Mouse (Mus musculus) adrenal gland, postnatal 10 days (tissue): ENCODE measurements around the gene Olfr768. TPM values are rescaled to one million over a fixed set of nuclear protein-coding genes. Genes with fewer than 3 reads are reported as not detected.
"Not testable (repeated sequence)": the region's sequence is repeated elsewhere in the genome, so short reads cannot be mapped to it uniquely, and the experiment has no call there.

Experiments used
- DNase-seq: peaks from one replicate; pipeline ENCODE4 v3.0.0; 2021; ENCODE audit warnings: mixed read lengths
- long read RNA-seq, 2 experiments: library from polyadenylated mRNA; stranded (forward); transcript quantifications; one replicate each; pipeline ENCODE4 v2.0.0; 2021
- total RNA-seq, 2 experiments: library from RNA; stranded (reverse); gene quantifications; 2 replicates each; pipeline ENCODE4 v1.2.3; 2021

Gene Olfr768
- total RNA-seq: not detected
- long read RNA-seq, experiment 1: 0 reads
- long read RNA-seq, experiment 2: 0 reads

DNA sequence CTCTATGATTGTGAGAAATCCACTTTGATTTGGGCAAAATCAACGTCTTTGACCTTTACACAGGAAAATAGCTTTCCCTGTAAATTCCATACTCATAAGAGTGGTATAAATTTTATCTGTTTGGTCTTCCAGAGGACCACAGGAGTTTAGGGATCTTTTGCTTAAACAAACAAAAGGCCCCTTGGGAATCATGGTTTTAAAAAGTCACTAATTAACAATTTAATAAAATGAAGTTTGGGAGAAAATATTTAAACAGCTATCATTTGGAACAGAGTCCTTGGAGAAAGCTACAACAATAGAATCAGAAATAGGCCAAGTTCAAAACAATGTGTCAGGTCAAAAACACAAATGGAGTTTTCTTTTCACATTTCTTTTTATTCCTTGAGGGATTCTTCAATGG lies at the start of gene Olfr768:
Olfr768 (minus strand) TSS at position 101 of the 400 bp plus-strand sequence.
- DNase-seq: no peak

DNA sequence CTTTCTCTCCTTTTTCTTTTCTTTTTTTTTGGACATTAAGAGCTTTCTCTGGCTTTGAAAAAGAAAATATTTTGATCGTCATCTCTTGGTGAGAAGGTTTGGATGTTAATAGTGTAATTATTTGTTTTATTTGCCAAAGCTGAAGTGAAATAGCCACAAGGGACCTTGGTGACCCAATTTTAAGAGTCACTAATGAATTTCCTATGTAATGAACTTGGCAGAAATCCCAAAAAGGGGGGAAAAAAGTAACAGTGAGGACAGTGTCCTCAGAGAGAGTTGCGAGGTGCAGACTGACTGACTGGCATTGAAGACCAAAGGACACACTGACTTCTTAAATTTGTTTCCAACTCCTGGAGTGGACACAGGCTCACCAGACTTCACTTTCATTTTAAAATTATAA lies 39.7 kb upstream of the Olfr768 start, which contains the start of gene Olfr770:
Olfr770 (minus strand) TSS at position 101 of the 400 bp plus-strand sequence.
- DNase-seq: no peak

DNA sequence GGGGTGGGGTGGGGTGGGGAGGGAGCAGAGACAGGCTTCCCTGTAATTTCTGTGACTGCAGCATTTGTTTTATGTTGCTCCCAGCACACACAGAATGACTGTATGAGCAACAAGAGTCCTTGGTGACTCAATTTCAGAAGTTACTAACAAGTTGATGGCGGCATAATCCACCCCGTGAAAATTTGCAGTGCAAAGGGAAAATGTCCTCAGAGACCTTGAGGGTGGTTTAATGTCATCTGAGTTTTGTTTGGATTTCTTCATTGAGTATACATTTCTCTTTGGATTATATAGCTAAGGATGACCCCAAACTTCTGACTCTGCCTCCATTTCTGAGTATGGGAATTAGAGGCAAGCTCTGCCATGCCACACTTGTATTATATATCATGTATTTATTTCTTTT lies 18.6 kb upstream of the Olfr768 start, which contains the start of gene Olfr769:
Olfr769 (minus strand) TSS at position 101 of the 400 bp plus-strand sequence.
- no peak for DNase-seq

DNA sequence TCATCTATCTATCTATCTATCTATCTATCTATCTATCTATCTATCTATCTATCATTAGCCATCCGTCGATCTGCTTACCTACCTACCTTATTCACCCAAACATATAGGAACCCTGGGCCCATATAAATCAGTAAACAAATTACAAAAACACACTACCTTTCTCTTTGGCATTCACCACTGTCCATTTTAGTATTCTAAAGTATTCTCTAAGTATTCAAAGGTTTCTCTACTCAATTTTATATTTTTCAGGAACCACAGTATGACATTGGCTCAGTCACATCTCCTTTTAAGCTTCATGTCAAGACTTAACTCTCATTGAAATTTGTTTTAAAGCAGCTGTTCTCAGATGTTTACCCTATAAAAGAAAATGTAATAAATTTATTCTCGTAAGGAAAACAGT lies 16.0 kb upstream of the Olfr768 start:
- no peak for DNase-seq

DNA sequence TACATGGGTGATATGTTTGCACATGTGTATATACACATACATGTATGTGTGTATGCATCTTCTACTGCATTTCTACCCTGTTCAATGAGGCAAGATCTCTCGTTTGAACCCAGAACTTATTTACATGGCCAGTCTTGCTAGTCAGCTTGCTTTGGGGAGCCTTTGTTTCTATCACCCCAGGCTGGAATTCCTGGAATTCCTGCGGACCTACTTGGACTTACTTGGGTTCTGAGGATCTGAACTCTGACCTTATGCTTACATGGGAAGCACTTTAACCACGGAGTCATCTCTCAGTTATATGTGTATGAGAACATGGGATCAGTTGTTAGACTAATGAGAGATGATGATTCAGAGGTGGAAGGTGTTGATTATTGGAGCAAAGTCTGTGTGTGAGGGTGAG lies 2.1 kb upstream of the Olfr768 start:
- DNase-seq: no peak

DNA sequence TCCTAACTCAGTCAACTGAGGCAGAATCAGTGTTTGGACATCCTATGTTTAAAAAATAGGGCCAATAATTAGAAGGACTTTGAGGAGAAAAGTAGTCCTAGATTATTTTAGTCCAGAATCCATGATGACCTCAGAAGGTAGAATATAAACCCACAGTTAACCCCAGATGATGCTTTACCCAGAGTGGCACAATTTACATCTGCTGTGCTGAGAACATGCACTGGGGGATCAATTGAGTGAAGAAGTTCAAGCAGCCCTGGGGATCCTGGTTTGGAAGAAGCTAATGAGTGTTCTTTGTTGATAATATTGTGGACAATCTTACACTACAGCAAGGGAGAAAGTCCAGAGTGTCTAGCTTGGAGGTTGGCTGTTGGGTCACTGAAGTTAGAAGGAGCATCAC lies 16.4 kb downstream of the Olfr768 start, which contains the start of gene Olfr767:
Olfr767 (minus strand) TSS at position 101 of the 400 bp plus-strand sequence.
- not testable (repeated sequence) for DNase-seq

DNA sequence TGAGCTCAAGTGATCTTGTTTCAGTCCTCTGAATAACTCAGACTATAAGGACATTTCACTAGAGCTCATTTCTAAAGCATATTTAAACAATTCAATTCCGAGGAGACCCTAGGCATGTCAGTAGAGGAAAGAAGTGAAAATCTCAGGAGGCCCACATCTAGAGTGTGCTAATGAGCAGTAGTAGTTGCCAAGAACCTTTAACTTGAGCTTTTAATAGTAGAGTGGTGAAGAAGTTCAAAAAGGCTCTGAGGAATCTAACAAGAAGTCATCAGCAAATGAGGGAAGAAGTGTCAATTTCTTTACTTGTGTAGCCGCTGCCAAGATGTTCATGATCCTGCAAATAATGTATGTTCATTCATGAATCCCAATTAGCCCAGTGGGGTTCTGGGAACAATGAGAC lies 30.3 kb downstream of the Olfr768 start, which contains the start of gene Olfr766-ps1:
Olfr766-ps1 (minus strand) TSS at position 101 of the 400 bp plus-strand sequence.
- DNase-seq: no peak

DNA sequence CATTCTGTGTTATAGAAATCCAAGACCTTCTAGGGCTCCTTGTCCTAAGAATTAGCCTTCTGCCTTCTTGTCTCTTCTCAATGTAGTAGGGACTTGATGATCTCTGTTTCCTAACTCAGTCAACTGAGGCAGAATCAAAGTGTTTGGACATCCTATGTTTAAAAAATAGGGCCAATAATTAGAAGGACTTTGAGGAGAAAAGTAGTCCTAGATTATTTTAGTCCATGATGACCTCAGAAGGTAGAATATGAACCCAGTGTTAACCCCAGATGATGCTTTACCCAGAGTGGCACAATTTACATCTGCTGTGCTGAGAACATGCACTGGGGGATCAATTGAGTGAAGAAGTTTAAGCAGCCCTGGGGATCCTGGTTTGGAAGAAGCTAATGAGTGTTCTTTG lies 49.3 kb downstream of the Olfr768 start, which contains the start of gene Olfr765:
Olfr765 (minus strand) TSS at position 101 of the 400 bp plus-strand sequence.
- not testable (repeated sequence) for DNase-seq

Other genes starting within 250 kb of the Olfr768 start
- gene Gdf11, start 207.7 kb downstream of the Olfr768 start, total RNA-seq: 1 to 10 TPM; 3.0 to 4.5 TPM
- gene Cd63, start 198.4 kb downstream of the Olfr768 start, total RNA-seq: 100 to 1,000 TPM; 243 to 263 TPM
- 10 to 100 TPM; 16.4 to 22.8 TPM for gene Rdh5, start 176.5 kb downstream of the Olfr768 start, total RNA-seq
- 100 to 1,000 TPM; 216 to 240 TPM for gene Bloc1s1, start 175.3 kb downstream of the Olfr768 start, total RNA-seq
- 10 to 100 TPM; 24.4 to 36.7 TPM for gene Itga7, start 165.6 kb downstream of the Olfr768 start, total RNA-seq
- 10 to 100 TPM; 17.2 to 32.9 TPM for gene Mettl7b, start 138.4 kb downstream of the Olfr768 start, total RNA-seq
- not detected for gene Olfr9, start 109.9 kb downstream of the Olfr768 start, total RNA-seq
- not detected for gene Olfr763, start 88.6 kb downstream of the Olfr768 start, total RNA-seq
- gene Olfr764-ps1, start 59.5 kb downstream of the Olfr768 start, total RNA-seq: not detected
- gene Olfr765, start 49.4 kb downstream of the Olfr768 start, total RNA-seq: not detected
- gene Olfr766-ps1, start 30.4 kb downstream of the Olfr768 start, total RNA-seq: not detected
- not detected for gene Olfr767, start 16.5 kb downstream of the Olfr768 start, total RNA-seq
- not detected for gene Olfr769, start 18.5 kb upstream of the Olfr768 start, total RNA-seq
- gene Olfr770, start 39.6 kb upstream of the Olfr768 start, total RNA-seq: not detected
- gene Olfr771, start 65.4 kb upstream of the Olfr768 start, total RNA-seq: not detected
- not detected for gene Olfr772, start 78.5 kb upstream of the Olfr768 start, total RNA-seq
- gene Olfr773, start 88.0 kb upstream of the Olfr768 start, total RNA-seq: not detected
- not detected for gene Olfr774, start 136.8 kb upstream of the Olfr768 start, total RNA-seq
- not detected for gene Olfr775, start 149.0 kb upstream of the Olfr768 start, total RNA-seq
- not detected for gene Olfr776, start 159.8 kb upstream of the Olfr768 start, total RNA-seq
- gene Olfr777, start 172.1 kb upstream of the Olfr768 start, total RNA-seq: not detected
- gene Olfr780, start 218.7 kb upstream of the Olfr768 start, total RNA-seq: not detected
- gene Olfr781, start 229.5 kb upstream of the Olfr768 start, total RNA-seq: not detected
- not detected for gene Olfr782, start 249.5 kb upstream of the Olfr768 start, total RNA-seq